Mouse (Mus musculus) midbrain, embryonic 11.5 days (tissue): ENCODE results near the gene Slc4a1. TPM values are rescaled to one million over a fixed set of nuclear protein-coding genes. Genes with fewer than 3 reads are reported as not detected.

Experiments used
- ATAC-seq: fragments of 200-750 bp; cut with Nextera tagmentation; 2 replicates; pipeline ENCODE4 v1.8.0; 2017; ENCODE audit warnings: moderate TSS enrichment, moderate library complexity; ENCODE audit not compliant: low FRiP score
- DNase-seq: peaks from one replicate; pipeline ENCODE4 v3.0.0; 2015; ENCODE audit warnings: low spot score; ENCODE audit errors: missing footprints
- H3K27ac ChIP-seq: fragments of 300-500 bp; sonication (generic); 2 replicates; pipeline ENCODE4 v1.5.1; 2014; ENCODE audit warnings: low read depth, low read length
- H3K27me3 ChIP-seq: fragments of 300-500 bp; sonication (generic); 2 replicates; pipeline ENCODE4 v1.6.1; 2014; ENCODE audit warnings: mild to moderate bottlenecking, low read length, moderate library complexity, mixed read lengths; ENCODE audit not compliant: control insufficient read depth, insufficient read depth
- H3K36me3 ChIP-seq: fragments of 300-500 bp; sonication (generic); 2 replicates; pipeline ENCODE4 v1.6.1; 2014; ENCODE audit warnings: mild to moderate bottlenecking, low read length, moderate library complexity, mixed read lengths; ENCODE audit not compliant: control insufficient read depth, insufficient read depth
- H3K4me1 ChIP-seq: fragments of 300-500 bp; sonication (generic); 2 replicates; pipeline ENCODE4 v1.6.1; 2014; ENCODE audit warnings: low read length; ENCODE audit not compliant: control insufficient read depth, insufficient read depth
- H3K4me2 ChIP-seq: fragments of 300-500 bp; sonication (generic); 2 replicates; pipeline ENCODE4 v1.6.1; 2014; ENCODE audit warnings: mild to moderate bottlenecking, moderate library complexity
- H3K4me3 ChIP-seq: fragments of 300-500 bp; sonication (generic); 2 replicates; pipeline ENCODE4 v1.5.1; 2014; ENCODE audit warnings: low read depth, low read length
- H3K9ac ChIP-seq: fragments of 300-500 bp; sonication (generic); 2 replicates; pipeline ENCODE4 v1.6.1; 2014; ENCODE audit warnings: low read length
- H3K9me3 ChIP-seq: fragments of 300-500 bp; sonication (generic); 2 replicates; pipeline ENCODE4 v1.6.1; 2016; ENCODE audit warnings: low read length; ENCODE audit not compliant: control insufficient read depth
- WGBS: fragments of 180-500 bp; shearing (Covaris S2); extraction: QIAGEN DNeasy Blood & Tissue Kit; methylation state at CpG from one replicate; pipeline ENCODE4 v1.1.7; 2014; 5-methylcytosine and 5-hydroxymethylcytosine counted together
- polyA plus RNA-seq: library from polyadenylated mRNA; unstranded; fragments of >200 nt; fragmentation: Nextera tagmentation; extraction: Ambion mirVana; gene quantifications from 2 replicates; pipeline ENCODE4 v1.2.1, GENCODE M21; 2014

Slc4a1 gene
- polyA plus RNA-seq, 1 experiment from 2014 or later = 30.6 TPM

DNA sequence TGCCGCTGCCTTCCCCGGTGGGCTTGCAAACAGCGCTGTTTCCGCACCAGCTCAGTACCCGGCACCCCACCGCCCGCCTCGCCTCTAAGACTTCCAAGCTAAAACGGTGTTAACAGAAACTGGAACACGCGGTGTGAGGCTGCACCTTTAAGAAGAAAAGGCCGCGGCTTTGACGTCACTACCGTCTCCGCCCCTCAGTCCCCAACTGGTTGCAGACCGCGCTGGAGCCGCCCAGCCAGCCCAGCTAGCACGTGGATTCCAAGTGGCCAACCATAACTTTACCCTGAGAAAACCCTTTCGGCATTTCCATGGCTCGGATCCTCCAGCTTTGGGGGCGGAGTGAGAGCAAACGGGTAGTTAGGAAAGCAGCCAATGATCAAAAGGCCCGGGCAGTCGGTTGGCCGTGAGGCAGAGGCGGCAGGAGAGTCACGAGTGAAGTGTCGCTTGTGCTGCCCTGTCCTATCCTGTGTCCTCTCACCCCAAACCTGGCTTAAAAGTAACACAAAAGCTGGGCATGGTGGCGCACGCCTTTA, 42.4 kb upstream of the Slc4a1 start:
- Histone ChIP-seq H3K9me3 (no peaks in the 10 kb centered on the region), H3K27me3 (no peaks in the 10 kb centered on the region), H3K4me3 (peak overlapping the region; percentile 81), H3K4me2 (peak overlapping the region; percentile 88), H3K36me3 (0 out of 2 replicates have a peak, but pooled peaks cover 5% of the 10 kb centered on the region), H3K27ac (peak overlapping the region; percentile 65), H3K9ac (peak overlapping the region; percentile 89; the same call in 1 of the 2 replicates), H3K4me1 (peaks cover 13% of the 10 kb centered on the region)
- ATAC-seq = peak; percentile 92
- DNase-seq = peak; percentile 99
- under 1% methylated on average over 32 of the region's 32 CpGs for WGBS

DNA sequence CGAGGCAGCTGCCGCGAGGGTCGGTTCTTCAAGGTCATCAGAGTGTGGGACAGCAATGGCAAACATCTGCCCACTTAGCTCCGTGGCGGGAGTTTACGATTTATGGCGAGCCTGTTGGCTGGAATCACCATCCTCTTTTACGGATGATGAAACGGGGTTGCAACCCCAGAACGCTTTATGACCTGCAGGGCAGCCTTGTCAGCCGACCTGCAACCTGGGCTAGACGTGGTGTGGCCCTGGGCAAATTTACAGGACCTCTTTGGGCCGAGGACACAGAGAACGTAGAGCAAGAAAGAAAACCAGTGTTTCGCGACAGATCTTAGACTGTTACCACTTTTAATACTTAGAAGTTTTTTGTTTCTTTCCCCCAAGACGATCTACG, 41.8 kb upstream of the Slc4a1 start, which contains the start of gene Slc25a39:
Gene Slc25a39, minus strand, starts transcription at position 113 of the 382 bp plus-strand sequence.
- H3K27me3 ChIP-seq = no peaks in the 10 kb centered on the region
- ATAC-seq (no peak), DNase-seq (no peak)
- no peaks in the 10 kb centered on the region for H3K9me3 ChIP-seq
- 1% methylated on average over 19 of the region's 19 CpGs for WGBS
- H3K4me2 ChIP-seq = peak within 1 kb of the TSS; percentile 88
- peak within 1 kb of the TSS; percentile 65 for H3K27ac ChIP-seq
- H3K4me3 ChIP-seq = peak within 1 kb of the TSS; percentile 81
- H3K9ac ChIP-seq = peak within 1 kb of the TSS; percentile 89
- H3K4me1 ChIP-seq = peaks cover 13% of the 10 kb centered on the region
- peaks cover 9% of the 10 kb centered on the region; the same call in 1 of the 2 replicates for H3K36me3 ChIP-seq

DNA sequence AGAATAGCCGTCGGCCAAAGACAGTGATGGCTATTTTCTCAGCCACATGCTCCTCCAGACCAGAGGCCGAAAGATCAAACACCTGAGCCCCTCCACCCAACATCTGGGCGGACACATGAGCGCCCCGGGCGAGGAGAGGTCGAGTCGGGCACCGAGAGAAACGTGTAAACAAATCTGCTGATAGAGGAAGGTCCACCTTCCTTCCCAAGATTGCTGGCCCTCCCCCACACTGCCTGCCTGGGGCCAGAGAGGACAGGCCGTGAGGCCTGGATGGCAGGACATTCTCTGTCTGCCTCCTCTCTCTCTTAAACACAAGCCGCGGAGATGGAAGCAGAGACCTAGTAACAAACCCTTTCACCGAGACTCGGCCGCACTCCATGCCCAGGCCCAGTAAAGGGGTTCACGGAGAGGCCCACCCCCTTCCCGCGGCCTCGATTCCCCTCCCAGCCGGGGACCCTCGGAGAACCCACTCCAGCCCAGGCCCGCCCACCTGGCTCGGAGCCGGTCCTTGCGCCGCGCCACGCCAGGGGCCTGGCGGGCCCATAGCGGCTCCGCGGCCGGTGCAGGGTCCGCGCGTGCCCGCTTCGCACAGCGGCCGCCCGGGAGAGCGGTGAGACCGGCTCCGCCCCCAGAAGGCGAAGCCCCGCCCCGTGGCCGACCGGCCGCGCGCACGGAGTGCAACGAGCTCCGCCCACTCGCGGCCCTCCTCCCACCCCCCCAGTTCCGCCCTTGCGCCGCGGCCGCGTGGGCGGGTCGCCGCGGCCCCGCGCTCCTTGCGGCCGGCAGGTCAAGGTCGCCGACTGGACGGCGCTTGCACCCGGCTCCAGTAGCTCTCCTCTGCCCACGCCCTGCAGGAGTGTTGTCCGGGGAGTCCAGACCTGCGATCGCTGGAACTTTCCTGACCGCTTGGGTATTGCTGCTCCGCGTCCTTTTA, 41.2 kb upstream of the Slc4a1 start:
- under 1% methylated on average over 80 of the region's 85 CpGs for WGBS
- no peaks in the 10 kb centered on the region for H3K9me3 ChIP-seq
- H3K4me2 ChIP-seq = peak overlapping the region; percentile 88
- no peaks in the 10 kb centered on the region for H3K27me3 ChIP-seq
- peaks cover 13% of the 10 kb centered on the region for H3K4me1 ChIP-seq
- peak overlapping the region; percentile 65 for H3K27ac ChIP-seq
- H3K36me3 ChIP-seq = peaks cover 9% of the 10 kb centered on the region; the same call in 1 of the 2 replicates
- peak overlapping the region; percentile 89 for H3K9ac ChIP-seq
- H3K4me3 ChIP-seq = peak overlapping the region; percentile 81
- DNase-seq (peak; percentile 99), ATAC-seq (peak; percentile 73)

DNA sequence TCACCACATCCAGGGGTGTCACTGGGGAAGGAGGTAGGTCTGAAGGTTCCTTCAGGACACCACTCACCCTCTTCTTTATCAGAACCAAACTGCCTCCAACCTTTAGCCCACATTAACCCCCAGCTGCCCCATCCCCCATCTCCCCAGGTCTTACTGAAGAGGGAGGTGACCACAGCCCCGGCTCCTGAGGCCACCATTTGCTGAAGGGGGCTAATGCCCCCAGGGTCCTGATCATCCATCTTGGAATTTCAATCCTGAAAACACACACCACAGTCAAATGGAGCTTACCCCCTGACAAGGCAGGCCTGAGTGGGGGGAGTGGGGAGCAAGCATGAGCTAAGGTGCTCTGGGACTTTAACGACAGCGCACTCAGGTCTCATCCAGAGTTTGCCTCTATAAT, 40.4 kb upstream of the Slc4a1 start:
- peak overlapping the region; percentile 89 for H3K9ac ChIP-seq
- DNase-seq (no peak), ATAC-seq (no peak)
- H3K4me1 ChIP-seq = peaks cover 15% of the 10 kb centered on the region
- WGBS = 14% methylated on average over 3 of the region's 3 CpGs
- H3K27ac ChIP-seq = peak overlapping the region; percentile 65; the same call in 1 of the 2 replicates
- peak overlapping the region; percentile 81 for H3K4me3 ChIP-seq
- H3K27me3 ChIP-seq = no peaks in the 10 kb centered on the region
- H3K36me3 ChIP-seq = peaks cover 9% of the 10 kb centered on the region; the same call in 1 of the 2 replicates
- no peaks in the 10 kb centered on the region for H3K9me3 ChIP-seq
- H3K4me2 ChIP-seq = peak overlapping the region; percentile 88

DNA sequence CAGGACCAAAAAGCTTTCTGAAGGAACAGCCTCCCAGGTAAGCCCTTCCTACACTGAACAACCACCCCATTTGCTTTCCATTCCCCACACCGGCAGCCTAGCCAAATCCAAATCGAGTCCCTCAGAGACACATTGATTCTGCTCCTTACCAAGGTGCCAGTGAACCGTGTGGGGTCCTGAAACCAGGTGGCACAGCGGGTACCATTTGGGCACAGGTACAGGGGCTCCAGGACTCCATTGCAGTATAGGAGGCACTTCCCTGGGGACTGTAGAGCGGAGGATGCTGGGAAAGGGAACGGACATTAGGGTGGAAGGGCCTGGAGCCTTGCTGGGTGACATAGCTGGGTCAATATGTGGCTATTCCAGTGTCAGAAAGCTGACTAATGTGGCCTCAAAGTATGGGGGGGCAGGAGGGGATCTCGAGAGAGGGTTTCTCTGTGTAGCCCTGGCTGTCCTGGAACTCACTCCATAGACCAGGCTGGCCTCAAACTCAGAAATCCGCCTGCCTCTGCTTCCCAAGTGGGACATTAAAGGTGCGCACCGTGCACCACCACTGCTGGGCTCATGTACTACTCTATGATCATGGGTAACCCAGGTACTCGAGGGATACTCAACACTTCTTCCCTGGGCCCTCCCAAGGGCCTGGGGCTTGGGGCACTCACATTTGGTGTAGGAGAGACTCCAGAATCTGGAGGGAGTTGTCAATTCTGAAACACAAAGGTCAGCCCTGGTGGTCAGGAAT, 39.7 kb upstream of the Slc4a1 start:
- 0 out of 2 replicates have a peak overlapping the region, but pooled peaks have one; percentile 89 for H3K9ac ChIP-seq
- peaks cover 9% of the 10 kb centered on the region; the same call in 1 of the 2 replicates for H3K36me3 ChIP-seq
- DNase-seq (no peak), ATAC-seq (no peak)
- H3K27me3 ChIP-seq = no peaks in the 10 kb centered on the region; the same call in 1 of the 2 replicates
- peak overlapping the region; percentile 88 for H3K4me2 ChIP-seq
- no peak overlapping the region for H3K27ac ChIP-seq
- peaks cover 15% of the 10 kb centered on the region for H3K4me1 ChIP-seq
- 88% methylated on average over 11 of the region's 11 CpGs for WGBS
- peak overlapping the region; percentile 81 for H3K4me3 ChIP-seq
- H3K9me3 ChIP-seq = no peaks in the 10 kb centered on the region

DNA sequence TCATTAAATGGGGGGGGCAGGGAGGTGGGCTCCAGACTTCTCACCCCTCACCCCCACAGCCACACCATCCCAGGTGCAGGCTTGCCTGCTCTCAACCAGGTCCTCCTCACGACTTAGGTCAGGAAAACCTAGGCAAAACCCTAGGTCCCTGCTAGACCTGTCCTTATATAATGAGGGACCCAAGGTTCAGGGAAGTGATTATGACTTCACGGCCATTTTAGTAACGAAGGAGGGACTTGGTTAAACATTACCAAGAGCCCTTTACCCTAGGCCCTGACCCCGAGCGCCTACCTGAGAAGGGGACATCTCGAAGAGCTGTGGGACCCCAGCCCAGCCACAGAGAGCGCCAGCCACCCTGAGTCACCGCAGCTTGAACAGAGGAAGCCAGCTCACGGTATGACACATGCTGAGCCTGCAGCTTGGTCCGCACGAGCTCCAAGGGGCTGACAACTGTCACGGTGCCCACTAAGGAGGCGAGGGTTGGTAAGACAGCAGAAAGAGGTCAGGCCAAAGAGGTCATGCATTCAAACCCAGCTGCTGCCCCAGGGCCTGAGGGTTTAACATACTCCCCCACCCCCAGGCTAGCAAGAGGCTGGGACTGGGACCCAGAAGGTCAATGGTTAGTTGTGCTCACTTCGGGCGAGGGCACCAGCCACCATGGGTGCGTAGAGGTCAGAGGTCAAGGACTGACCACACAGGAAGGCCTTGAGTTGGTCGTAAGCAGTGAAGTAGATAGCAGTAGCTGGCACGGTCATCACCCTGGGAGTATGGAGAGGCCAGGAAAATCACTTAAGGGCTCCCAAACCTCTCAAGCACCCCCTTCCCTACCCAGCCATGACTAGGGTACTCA, 38.4 kb upstream of the Slc4a1 start:
- no peak for DNase-seq
- peak overlapping the region; percentile 27; the same call in 1 of the 2 replicates for H3K9ac ChIP-seq
- H3K9me3 ChIP-seq = no peaks in the 10 kb centered on the region
- peak overlapping the region; percentile 4; the same call in 1 of the 2 replicates for H3K4me3 ChIP-seq
- H3K27ac ChIP-seq = no peak overlapping the region
- H3K27me3 ChIP-seq = peaks cover 12% of the 10 kb centered on the region
- whole genome bisulfite sequencing = 80% methylated on average over 18 of the region's 18 CpGs
- peaks cover 9% of the 10 kb centered on the region; the same call in 1 of the 2 replicates for H3K36me3 ChIP-seq
- no peak overlapping the region for H3K4me2 ChIP-seq
- ATAC-seq = no peak
- H3K4me1 ChIP-seq = peaks cover 23% of the 10 kb centered on the region

DNA sequence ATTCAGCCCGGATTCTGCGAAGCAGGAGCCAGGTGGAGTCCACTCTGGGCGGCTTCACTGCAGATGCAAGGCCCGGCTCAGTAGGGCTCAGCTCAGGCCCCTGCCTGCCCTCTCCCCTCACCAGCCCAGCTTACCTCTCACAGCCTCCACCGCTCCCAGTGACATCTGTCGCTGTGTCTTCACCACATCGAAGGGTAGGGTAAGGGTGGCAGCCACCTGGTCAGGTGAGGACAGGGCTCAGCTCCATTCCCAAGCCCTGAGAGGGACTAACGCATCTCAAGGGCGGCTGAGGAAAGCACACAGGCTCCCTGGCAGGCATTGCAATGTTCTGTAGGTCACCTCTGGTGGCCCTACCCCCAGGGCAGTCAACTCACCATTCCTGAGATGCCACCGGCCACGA, 37.7 kb upstream of the Slc4a1 start:
- ATAC-seq (no peak), DNase-seq (no peak)
- no peak overlapping the region for H3K4me2 ChIP-seq
- no peak overlapping the region for H3K4me3 ChIP-seq
- H3K9me3 ChIP-seq = no peaks in the 10 kb centered on the region
- peaks cover 23% of the 10 kb centered on the region for H3K4me1 ChIP-seq
- H3K27me3 ChIP-seq = peaks cover 19% of the 10 kb centered on the region
- WGBS = 95% methylated on average over 11 of the region's 11 CpGs
- H3K36me3 ChIP-seq = peaks cover 9% of the 10 kb centered on the region; the same call in 1 of the 2 replicates
- no peak overlapping the region for H3K9ac ChIP-seq
- H3K27ac ChIP-seq = no peak overlapping the region
